Mouse (Mus musculus) liver, embryonic 14.5 days (tissue): ENCODE results near the gene Slc44a1.

Experiments used
- CTCF ChIP-seq: IDR thresholded peaks from 2 replicates; pipeline ENCODE4 v1.5.1; 2016; ENCODE audit warnings: antibody characterized with exemption, low read depth, control low read depth
- EP300 ChIP-seq: IDR thresholded peaks from 2 replicates; pipeline ENCODE4 v1.6.1; 2016; ENCODE audit warnings: antibody characterized with exemption, low read depth

GRCm38 (mm10) chr4:53474109-53474508 lies 33.9 kb downstream of the Slc44a1 start:
- TF ChIP-seq CTCF (no peak), EP300 (no peak)
